Mouse (Mus musculus): ENCODE measurements around the gene Cers3. TPM values are rescaled to one million over a fixed set of nuclear protein-coding genes. Genes with fewer than 3 reads are reported as not detected.

Gene Cers3
- total RNA-seq (2021), result not detected
- long read RNA-seq, experiment 1, result 0 reads
- long read RNA-seq, experiment 2, result 0 reads

DNA sequence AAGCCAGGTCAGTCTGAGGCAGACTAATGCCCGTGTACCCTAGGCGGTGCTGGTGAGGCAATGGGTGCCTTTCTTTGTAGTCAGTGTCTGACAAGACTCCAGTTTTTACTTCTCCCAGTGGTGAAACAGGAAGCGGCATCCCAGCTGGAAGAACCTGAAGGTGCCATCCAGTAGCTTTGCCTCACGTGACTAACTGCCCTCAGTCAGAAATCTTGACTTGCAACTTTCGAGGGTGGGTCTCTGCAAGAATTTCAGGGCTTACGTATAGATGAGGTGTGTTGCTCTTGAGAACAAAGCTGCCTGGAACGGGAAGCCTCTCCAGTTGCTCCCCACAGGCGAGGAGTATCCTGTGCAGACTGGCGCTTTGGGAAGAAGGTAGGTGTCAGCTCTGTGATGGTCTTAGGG is at the start of gene Cers3:
Cers3 (plus strand) TSS at position 128 of the 405 bp plus-strand sequence.
- DNase-seq, result no peak

- no peak for DNase-seq
Observed at GRCm38 (mm10) chr7:66694467-66694866, 48.8 kb upstream of the Cers3 start.

GRCm38 (mm10) chr7:66702721-66703120 is 40.6 kb upstream of the Cers3 start:
- DNase-seq, result no peak

GRCm38 (mm10) chr7:66704631-66705030 is 38.7 kb upstream of the Cers3 start:
- DNase-seq, result no peak

GRCm38 (mm10) chr7:66711166-66711565 is 32.1 kb upstream of the Cers3 start:
- DNase-seq, result no peak

- no peak for DNase-seq
Observed at GRCm38 (mm10) chr7:66724514-66724913, 18.8 kb upstream of the Cers3 start.

DNA sequence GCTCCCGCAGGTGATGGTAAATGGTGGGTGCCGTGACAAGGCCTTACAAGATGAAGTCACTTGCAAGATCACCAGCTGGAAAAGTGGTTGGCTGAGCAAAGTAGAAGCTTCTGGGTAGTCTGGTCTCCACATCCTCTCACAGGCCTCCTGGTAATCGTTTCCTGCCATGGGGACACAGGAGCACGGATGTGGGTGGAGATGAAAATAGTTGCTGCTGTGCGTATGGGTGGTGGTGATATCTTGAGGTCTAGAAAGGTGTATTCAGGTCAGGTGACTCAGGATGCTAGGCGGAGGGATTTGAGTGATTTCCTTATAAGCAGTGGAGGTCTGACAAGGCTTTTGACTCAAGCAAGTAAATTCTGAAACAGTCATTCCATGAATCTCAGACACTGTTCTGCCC is 18.4 kb upstream of the Cers3 start:
- DNase-seq, result no peak

GRCm38 (mm10) chr7:66728072-66728471 is 15.2 kb upstream of the Cers3 start:
- no peak for DNase-seq

DNA sequence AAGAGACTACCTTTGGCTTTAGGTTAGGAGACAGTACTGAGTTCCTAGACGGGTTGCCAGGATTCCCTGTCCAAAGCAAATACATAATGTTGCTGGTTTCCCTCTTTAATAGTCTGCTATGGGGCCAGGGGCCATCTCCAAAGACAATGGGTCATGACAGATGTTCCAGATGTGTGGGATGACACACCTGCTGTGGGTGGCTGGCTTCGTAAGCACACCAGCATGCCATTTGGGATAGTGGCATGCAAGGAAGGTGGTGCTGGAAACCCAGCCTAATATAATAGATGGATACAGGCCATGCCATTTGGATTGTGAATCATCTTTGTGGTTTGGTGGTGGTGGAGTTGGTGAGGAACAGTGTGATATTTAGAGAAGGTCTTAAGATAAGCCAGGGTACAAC is 14.1 kb upstream of the Cers3 start:
- DNase-seq, result no peak

DNA sequence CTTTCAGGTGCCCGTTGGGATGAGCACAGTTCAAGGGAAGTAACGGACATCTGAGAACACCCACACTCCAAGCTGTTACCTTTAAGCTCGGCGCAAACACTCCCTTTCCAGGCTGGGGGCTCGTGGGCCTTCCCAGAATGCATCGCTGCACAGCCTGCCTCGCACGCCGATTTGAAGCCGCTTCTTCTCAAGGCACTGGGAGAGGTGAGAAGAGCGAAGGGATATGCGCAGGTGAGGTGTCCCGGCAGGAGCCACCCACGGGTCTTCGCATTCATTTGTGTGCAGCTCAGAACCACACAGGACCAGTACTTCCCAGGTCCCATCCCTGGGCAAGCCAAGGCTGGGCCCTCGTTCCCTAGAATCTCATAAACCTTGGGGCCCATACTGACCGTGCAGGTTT is 9.9 kb upstream of the Cers3 start:
- DNase-seq, result no peak

GRCm38 (mm10) chr7:66733882-66734281 is 9.4 kb upstream of the Cers3 start:
- no peak for DNase-seq

DNA sequence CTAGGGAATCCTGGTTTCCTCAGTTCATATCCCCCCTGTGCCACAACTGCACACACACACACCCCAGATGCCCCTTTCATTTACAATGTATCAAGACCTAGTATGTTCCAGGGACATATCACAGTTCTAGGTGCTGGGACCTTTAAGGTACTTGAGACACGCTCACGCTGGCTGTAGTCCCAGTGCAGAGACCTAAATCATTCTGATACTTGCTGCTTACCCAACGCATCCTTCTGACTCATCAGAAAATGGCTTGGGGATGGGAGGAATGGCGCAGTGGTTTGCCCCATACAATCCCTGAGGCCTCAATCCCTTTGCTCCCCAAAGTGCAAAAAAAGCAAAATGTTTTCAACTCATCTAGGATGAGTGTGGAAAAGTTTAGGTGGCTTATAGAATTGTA is 8.8 kb upstream of the Cers3 start:
- DNase-seq, result no peak

- no peak for DNase-seq
Observed at GRCm38 (mm10) chr7:66734993-66735392, 8.3 kb upstream of the Cers3 start.

DNA sequence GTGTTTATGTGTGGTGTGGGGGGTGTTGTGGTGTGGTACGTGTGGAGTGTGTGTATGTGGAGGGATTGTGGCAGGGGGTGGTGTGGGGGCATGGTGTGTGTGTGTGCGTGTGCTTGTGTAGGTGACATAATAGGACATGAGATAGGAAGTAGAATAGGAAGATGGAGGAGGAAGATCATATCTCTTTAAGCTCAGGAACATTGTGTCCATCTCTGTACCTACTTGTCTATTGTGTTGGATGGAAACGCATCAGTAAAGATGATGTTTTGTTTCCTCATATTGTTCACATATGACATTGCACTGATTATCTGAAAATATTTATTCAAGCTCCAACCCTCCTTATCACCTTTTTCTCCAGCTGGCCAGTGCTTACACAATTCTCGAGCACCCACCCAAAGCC is 5.9 kb upstream of the Cers3 start:
- no peak for DNase-seq

- no peak for DNase-seq
Observed at GRCm38 (mm10) chr7:66741008-66741407, 2.3 kb upstream of the Cers3 start.

GRCm38 (mm10) chr7:66741412-66741811 is 1.9 kb upstream of the Cers3 start:
- DNase-seq, result no peak

- DNase-seq, result no peak
Observed at GRCm38 (mm10) chr7:66746972-66747371, 3.7 kb downstream of the Cers3 start.

DNA sequence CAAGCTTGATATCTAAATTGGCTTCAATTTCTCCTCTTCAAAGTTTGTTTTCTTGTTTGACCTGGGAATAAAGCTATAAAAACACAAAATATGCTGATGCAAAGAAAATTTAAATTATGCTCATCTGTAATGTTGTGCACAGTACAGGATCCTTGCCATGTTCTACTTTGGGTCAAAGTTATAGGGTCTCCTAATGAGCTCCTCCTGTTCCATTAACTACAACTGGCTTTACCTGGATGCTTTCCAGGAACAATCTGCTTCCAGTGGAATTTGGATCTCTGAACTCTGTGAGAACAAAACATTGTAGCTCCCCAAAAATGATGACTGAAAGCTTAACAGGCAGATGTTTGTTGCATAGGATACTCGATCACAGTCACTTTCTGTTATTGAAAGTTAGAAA is 6.7 kb downstream of the Cers3 start:
- DNase-seq, result no peak

- no peak for DNase-seq
Observed at GRCm38 (mm10) chr7:66753816-66754215, 10.5 kb downstream of the Cers3 start.

DNA sequence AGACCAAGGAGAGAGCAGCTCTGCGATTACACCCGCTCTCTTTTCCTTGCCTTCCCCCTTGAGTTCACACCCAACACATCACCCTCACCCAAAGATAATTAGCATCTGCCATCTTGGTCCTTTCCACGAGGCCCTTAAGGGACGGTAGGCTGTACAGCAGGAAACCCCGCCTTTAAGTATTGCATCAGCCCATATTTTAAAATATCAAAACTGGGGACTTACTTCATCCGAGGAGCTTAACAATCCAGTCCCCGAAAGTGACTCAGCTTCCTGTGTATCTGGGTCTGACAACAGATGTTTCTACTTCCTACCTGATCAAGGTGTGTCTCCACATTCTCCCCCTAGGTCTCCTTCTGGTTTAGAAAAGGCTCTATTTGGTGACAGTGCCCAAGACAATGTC is 12.3 kb downstream of the Cers3 start:
- no peak for DNase-seq

DNA sequence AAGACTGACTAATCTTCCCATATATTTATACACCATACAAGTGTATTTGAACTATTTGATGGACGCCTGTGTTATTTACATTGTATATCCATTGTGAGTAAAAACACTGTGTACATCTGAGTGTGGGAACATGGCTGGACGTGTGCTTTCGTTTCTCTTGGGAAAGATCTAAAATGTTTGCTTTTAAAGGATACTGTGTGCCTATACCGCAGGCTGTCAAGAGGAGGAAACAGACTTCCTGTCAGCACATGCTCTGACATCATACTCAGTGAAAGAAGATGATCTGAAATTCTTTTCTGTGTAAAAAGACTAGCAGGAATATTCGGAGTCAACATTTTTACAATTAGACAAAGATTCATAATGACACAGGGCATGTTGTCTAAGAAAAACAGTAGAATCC is 26.6 kb downstream of the Cers3 start:
- DNase-seq, result no peak

DNA sequence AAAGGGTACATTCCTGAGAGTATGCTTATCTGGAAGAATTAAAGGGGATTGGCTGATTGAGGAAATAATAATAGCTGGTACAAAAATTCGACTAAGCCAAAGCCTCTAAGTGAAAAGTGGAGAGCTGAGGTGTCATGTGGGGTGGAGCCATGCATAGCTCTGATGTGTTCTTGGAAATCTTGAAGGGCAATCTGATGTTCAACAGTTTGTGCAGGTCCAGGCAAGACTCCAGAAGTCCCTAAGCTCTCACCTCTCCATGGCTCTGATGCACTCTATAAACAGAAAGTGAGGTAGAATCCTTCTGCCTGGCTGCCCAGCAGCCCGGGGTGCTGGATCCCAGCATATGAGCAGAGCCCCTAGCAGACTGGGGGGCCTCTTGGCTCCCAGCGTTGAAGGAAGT is 27.4 kb downstream of the Cers3 start:
- DNase-seq, result no peak

GRCm38 (mm10) chr7:66771252-66771651 is 27.9 kb downstream of the Cers3 start:
- DNase-seq, result no peak

GRCm38 (mm10) chr7:66779411-66779810 is 36.1 kb downstream of the Cers3 start:
- no peak for DNase-seq
